Mouse (Mus musculus) heart, postnatal 0 days (tissue): ENCODE measurements around the gene Prss2.

ENCODE experiments used
- CTCF ChIP-seq: IDR thresholded peaks from 2 replicates; pipeline ENCODE4 v1.5.1; 2016; ENCODE audit warnings: antibody characterized with exemption, control low read depth, low read depth
- EP300 ChIP-seq: IDR thresholded peaks from 2 replicates; pipeline ENCODE4 v1.6.1; 2016; ENCODE audit warnings: antibody characterized with exemption, low read depth

- TF ChIP-seq CTCF (no peak), EP300 (no peak)
Observed at GRCm38 (mm10) chr6:41554295-41555169, 32.9 kb downstream of the Prss2 start.
